Mouse (Mus musculus) erythroblast, embryonic 14.5 days (primary cell): Measurements from ENCODE around the gene 3110021N24Rik. TPM values are rescaled to one million over a fixed set of nuclear protein-coding genes. Genes with fewer than 3 reads are reported as not detected.
A peak's percentile ranks its signal among the peaks of the same experiment; 100 is the strongest.

Experiments used
- H3K27me3 ChIP-seq: 2 replicates; pipeline ENCODE4 v1.6.1; 2012; ENCODE audit warnings: inconsistent platforms; ENCODE audit not compliant: control insufficient read depth
- H3K36me3 ChIP-seq: 2 replicates; pipeline ENCODE4 v1.6.1; 2012; ENCODE audit warnings: mild to moderate bottlenecking, inconsistent platforms; ENCODE audit not compliant: control insufficient read depth
- H3K4me1 ChIP-seq: 2 replicates; pipeline ENCODE4 v1.6.1; 2012; ENCODE audit warnings: inconsistent platforms; ENCODE audit not compliant: control insufficient read depth
- H3K4me3 ChIP-seq: replicated peaks from 2 replicates; pipeline ENCODE3; 2012; ENCODE audit warnings: moderate library complexity, mild to moderate bottlenecking, inconsistent platforms
- H3K9me3 ChIP-seq: 2 replicates; pipeline ENCODE4 v1.6.1; 2012; ENCODE audit warnings: low read length, inconsistent platforms, mixed read lengths; ENCODE audit not compliant: control insufficient read depth
- GATA1 ChIP-seq: IDR thresholded peaks from 2 replicates; pipeline ENCODE4 v1.6.1; 2012; ENCODE audit warnings: low read length, inconsistent platforms, mixed read lengths
- TAL1 ChIP-seq: IDR thresholded peaks from 3 replicates; pipeline ENCODE4 v1.6.1; 2012; ENCODE audit warnings: low read length, inconsistent platforms, mixed read lengths
- polyA plus RNA-seq: library from polyadenylated mRNA; stranded (reverse); fragments of >175 nt; gene quantifications from 2 replicates; pipeline ENCODE4 v1.2.3, GENCODE M21; 2012

Gene 3110021N24Rik
- polyA plus RNA-seq, 1 experiment: not detected

DNA sequence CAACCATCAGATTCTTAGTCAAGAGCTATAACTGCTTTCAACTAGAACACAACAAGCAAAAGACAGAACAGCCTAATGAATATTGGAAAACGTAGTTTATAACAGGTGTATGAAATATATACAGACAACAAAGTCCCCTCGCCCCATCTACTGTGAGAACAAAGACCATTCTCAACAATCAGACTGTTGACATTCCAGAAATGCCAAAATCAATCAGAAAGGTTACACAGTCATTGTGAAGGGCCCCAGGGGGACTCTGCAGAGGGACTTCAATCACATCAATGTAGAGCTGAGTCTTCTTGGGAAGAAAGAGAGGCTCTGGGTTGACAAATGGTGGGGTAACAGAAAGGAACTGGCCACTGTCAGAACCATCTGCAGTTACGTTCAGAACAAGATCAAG lies 12.1 kb downstream of the 3110021N24Rik start:
- H3K9me3 ChIP-seq: no peaks in the 10 kb centered on the region
- H3K4me1 ChIP-seq: no peaks in the 10 kb centered on the region
- H3K36me3 ChIP-seq: no peaks in the 10 kb centered on the region
- H3K27me3 ChIP-seq: no peaks in the 10 kb centered on the region
- TF ChIP-seq GATA1: no peak
- no peak for TF ChIP-seq TAL1
- H3K4me3 ChIP-seq: no peak overlapping the region

DNA sequence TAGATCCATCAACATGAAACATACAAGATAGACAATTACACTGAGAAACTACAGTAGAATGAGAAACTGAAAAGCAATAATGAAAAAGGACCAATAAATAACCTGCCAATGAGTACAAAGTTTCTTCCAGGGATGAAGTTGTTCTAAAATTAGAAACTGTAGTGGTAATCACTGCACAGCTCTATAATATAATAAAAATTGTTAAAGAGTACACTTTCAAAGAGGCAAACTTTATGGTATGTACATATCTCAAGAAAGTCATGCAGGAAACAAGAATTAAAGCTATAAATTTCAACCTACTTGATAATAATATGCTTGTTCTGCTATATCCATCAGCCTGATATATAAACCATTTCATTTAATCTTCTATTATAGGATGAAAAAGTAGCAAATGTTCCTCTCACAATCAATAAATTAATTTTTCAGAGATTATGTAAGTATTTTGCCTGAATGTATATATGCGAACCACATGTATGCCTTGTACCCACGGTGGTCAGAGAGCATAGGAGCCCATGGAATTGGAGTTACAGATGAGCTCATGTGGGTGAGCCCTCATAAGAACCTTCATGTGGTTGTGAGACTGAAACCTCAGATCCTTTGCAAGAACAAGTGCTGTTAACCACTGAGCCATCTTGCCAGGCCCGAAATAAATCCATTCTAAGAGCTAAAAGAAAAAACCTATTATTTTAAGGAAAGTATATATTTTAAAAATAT lies 26.9 kb downstream of the 3110021N24Rik start:
- Histone ChIP-seq H3K27me3 (no peaks in the 10 kb centered on the region), H3K36me3 (no peaks in the 10 kb centered on the region), H3K4me3 (no peak overlapping the region), H3K9me3 (no peaks in the 10 kb centered on the region), H3K4me1 (no peaks in the 10 kb centered on the region)
- TF ChIP-seq TAL1: no peak
- no peak for TF ChIP-seq GATA1

DNA sequence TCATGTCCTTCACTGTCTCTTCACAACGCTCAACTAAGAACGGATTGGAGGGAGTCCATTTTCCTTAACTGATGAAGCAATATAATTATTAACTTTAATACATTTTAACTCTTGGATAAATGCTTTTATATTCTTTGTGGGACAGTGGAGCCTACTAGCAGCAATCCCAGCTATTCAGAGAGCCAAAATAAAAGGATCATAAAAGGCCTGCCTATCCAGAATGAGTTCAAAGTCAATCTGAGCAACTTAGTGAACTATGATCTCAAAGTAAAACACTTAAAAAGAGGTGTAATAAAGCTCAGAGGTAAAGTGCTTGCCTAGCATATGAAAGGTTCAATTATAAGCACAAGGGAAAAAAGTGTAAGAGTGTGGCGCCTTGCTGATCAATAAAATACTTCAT lies 40.1 kb downstream of the 3110021N24Rik start:
- no peak for TF ChIP-seq TAL1
- no peak for TF ChIP-seq GATA1
- Histone ChIP-seq H3K4me1 (no peaks in the 10 kb centered on the region), H3K4me3 (no peak overlapping the region), H3K27me3 (no peaks in the 10 kb centered on the region), H3K9me3 (no peaks in the 10 kb centered on the region), H3K36me3 (no peaks in the 10 kb centered on the region)

DNA sequence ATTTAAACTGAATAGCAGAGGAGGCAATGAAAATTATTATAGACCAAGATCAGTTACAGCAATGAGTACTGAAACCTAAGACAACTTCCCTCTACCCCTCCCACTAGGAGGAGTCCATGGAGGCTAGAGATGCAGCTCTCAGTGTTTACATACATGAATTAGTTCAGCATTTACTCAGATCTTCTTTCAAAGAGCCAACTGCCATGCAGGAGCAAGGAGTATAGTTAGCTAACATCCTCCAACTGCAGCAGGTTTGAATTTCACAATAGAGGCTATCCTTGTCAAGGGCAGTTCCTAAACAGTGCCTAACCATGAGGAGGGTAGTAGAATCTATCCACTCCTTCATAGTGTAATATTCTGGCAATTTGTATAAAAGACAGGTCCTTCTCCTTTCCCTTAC lies 49.1 kb downstream of the 3110021N24Rik start:
- no peak for TF ChIP-seq TAL1
- TF ChIP-seq GATA1: no peak
- no peak overlapping the region for H3K4me3 ChIP-seq
- H3K9me3 ChIP-seq: no peaks in the 10 kb centered on the region
- H3K4me1 ChIP-seq: no peaks in the 10 kb centered on the region
- H3K27me3 ChIP-seq: no peaks in the 10 kb centered on the region
- no peaks in the 10 kb centered on the region for H3K36me3 ChIP-seq

DNA sequence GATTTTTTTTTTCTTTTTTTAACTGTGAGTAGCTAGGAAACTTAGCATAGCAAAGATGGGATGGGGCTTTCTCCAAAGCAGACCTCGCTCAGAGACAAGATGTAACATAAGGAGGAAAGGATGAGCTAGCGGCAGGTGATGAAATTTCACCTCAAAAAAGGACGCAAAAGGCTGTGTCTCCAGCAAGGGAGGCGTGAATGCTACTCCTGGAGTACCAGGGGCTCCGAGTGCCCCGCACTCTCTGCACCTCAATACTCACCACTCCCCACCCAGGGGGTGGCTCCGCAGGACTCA lies 60.3 kb downstream of the 3110021N24Rik start:
- H3K27me3 ChIP-seq: peaks cover 66% of the 10 kb centered on the region
- no peaks in the 10 kb centered on the region for H3K36me3 ChIP-seq
- no peak for TF ChIP-seq GATA1
- no peak for TF ChIP-seq TAL1
- H3K4me1 ChIP-seq: peaks cover 9% of the 10 kb centered on the region
- H3K4me3 ChIP-seq: peak overlapping the region; percentile 62
- peaks cover 3% of the 10 kb centered on the region; the same call in 1 of the 2 replicates for H3K9me3 ChIP-seq

DNA sequence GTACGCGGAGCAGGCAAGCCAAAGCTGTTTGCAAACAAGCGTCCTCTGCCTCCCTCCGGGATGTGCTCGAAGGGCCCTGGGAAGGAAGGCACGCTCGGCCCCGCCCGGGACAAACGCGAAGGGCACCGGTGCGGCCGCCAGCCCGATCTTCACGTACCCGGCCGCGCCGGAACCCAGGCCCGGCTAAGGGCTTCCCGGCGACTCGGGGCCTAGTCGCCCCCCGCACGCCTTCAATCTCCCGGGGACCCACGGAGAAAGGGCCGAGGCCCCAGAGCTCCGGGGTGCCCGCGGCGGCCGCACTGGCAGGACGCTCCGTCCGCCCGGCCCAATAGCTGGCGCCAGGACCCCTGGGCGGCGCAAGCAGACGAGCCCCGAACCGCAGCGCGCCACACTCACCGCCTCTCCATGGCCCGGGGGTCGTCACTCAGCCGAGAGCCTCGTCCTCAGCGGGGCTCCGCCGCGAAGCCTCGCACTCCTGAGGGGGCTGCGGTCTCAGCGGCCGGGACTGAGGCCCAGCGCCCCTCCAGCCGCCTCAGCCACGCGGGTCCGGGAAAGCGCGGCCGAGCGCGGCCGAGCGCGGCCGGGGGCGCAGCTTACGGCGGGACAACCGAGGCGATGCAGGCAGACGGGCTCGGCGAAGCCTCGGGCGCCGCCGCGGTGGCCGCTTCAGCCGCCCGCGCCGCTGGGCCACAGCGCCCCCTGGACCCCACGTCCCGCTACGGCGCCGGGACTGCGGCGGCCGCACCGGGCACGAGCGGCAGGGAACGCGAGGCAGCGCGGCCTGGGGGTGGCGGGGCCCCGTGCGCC lies 60.8 kb downstream of the 3110021N24Rik start, which contains the start of gene Zfyve9:
Gene Zfyve9 (minus strand): TSS at position 742 of the 807 bp plus-strand sequence.
- no peak for TF ChIP-seq TAL1
- no peak for TF ChIP-seq GATA1
- Histone ChIP-seq H3K4me1 (peaks cover 9% of the 10 kb centered on the region), H3K36me3 (no peaks in the 10 kb centered on the region), H3K9me3 (peaks cover 3% of the 10 kb centered on the region; the same call in 1 of the 2 replicates), H3K27me3 (peaks cover 66% of the 10 kb centered on the region), H3K4me3 (peak within 1 kb of the TSS; percentile 62)

DNA sequence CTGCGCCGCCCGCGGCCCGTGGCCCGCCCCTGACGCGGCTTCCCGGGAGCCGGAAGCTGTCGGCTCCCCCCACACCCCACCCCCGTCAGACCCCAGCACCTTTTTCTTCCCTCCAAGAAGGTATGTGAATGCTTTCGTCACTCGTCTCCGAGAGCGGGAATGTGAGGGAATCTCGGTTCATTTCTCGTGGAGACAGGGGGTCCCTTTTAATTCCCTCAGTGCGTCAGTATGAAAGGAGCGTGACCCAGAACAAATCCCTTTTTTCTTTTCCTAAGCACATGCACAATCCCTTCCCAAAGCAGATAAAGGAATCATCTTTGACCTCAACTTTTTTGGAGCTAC lies 61.4 kb downstream of the 3110021N24Rik start:
- Histone ChIP-seq H3K36me3 (no peaks in the 10 kb centered on the region), H3K27me3 (peaks cover 66% of the 10 kb centered on the region), H3K9me3 (peaks cover 3% of the 10 kb centered on the region; the same call in 1 of the 2 replicates), H3K4me3 (peak overlapping the region; percentile 62), H3K4me1 (peaks cover 9% of the 10 kb centered on the region)
- TF ChIP-seq GATA1 (no peak), TAL1 (no peak)

DNA sequence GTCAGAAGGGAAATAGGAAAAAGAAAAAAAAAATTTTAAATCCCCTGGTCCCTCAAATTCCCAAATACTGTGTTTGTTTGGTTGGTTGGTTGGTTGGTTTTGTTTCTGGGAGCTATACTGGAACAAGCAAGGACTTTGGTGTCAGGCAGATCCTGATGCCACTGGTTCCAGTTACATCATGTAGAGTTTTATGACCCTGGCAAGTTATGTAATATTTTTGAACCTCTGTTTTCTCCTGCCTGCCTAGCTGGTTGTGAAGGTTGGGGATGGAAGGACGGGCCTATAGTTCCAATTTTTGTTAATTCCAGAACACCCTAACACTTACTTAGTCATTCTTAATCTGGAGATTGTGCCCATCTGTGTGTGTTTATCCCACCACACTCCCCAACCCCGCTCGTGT lies 62.1 kb downstream of the 3110021N24Rik start:
- Histone ChIP-seq H3K4me1 (peaks cover 9% of the 10 kb centered on the region), H3K4me3 (no peak overlapping the region), H3K36me3 (no peaks in the 10 kb centered on the region), H3K27me3 (peaks cover 66% of the 10 kb centered on the region), H3K9me3 (peaks cover 3% of the 10 kb centered on the region; the same call in 1 of the 2 replicates)
- TF ChIP-seq GATA1: no peak
- no peak for TF ChIP-seq TAL1

DNA sequence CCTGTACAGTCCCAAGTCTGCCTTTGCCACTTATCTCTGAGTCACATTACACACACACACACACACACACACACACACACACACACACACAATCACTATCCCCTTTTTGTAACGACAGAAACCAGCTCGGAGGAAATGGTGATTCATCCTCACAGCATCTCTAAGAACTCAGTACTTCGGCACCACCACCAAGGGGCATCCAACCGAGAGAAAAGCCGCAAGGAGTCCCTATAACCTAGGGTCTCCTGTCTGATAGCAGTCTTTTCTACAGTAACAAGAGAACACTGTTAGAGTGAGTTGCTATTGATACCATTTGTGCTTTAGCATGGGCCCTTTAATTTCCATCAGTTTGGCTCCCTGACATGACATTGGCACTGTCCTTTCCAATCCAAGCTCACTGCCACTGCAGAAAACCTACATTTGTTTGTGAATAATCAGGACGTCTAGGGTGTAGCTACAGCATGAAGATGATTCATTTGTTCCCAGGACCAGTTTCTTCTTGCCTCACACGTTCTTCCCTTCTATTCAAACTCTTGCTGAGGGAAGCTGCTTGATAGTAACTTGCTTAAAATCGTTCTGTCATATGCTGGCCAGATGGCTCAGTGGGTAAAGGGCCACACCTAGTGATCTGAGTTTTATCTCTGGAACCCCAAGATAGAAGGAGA lies 63.1 kb downstream of the 3110021N24Rik start:
- peaks cover 65% of the 10 kb centered on the region for H3K27me3 ChIP-seq
- H3K4me3 ChIP-seq: no peak overlapping the region
- H3K4me1 ChIP-seq: peaks cover 9% of the 10 kb centered on the region
- H3K9me3 ChIP-seq: peaks cover 3% of the 10 kb centered on the region; the same call in 1 of the 2 replicates
- TF ChIP-seq TAL1 (no peak), GATA1 (no peak)
- no peaks in the 10 kb centered on the region for H3K36me3 ChIP-seq
